Mouse (Mus musculus) embryonic fibroblast, embryonic 13.5 days (primary cell): ENCODE results near the gene Ctnna3. TPM values are rescaled to one million over a fixed set of nuclear protein-coding genes. Genes with fewer than 3 reads are reported as not detected.

Experiments
- H3K27ac ChIP-seq: 2 replicates; pipeline ENCODE4 v1.5.1; 2012; ENCODE audit warnings: low read length, control low read depth, inconsistent platforms; ENCODE audit not compliant: insufficient read depth
- H3K4me1 ChIP-seq: 2 replicates; pipeline ENCODE4 v1.6.1; 2011; ENCODE audit warnings: low read length; ENCODE audit not compliant: control insufficient read depth, insufficient read depth
- H3K4me3 ChIP-seq: 2 replicates; pipeline ENCODE4 v1.5.1; 2011; ENCODE audit warnings: mild to moderate bottlenecking, control low read depth, low read length; ENCODE audit not compliant: insufficient read depth
- CTCF ChIP-seq: IDR thresholded peaks from 2 replicates; pipeline ENCODE4 v1.5.1; 2011; ENCODE audit warnings: mild to moderate bottlenecking, control low read depth, low read length, moderate library complexity, borderline replicate concordance; ENCODE audit not compliant: insufficient read depth
- POLR2A ChIP-seq: IDR thresholded peaks from 2 replicates; pipeline ENCODE4 v1.6.1; 2011; ENCODE audit warnings: low read depth, mild to moderate bottlenecking, control low read depth, low read length, moderate library complexity
- polyA plus RNA-seq: library from polyadenylated mRNA; stranded (reverse); fragments of >200 nt; gene quantifications from 2 replicates; pipeline ENCODE4 v1.2.4, GENCODE M21; 2011; ENCODE audit warnings: low read depth; ENCODE audit not compliant: missing spikeins, insufficient read length

Ctnna3 gene
- polyA plus RNA-seq, 1 experiment: 0.14 TPM

DNA sequence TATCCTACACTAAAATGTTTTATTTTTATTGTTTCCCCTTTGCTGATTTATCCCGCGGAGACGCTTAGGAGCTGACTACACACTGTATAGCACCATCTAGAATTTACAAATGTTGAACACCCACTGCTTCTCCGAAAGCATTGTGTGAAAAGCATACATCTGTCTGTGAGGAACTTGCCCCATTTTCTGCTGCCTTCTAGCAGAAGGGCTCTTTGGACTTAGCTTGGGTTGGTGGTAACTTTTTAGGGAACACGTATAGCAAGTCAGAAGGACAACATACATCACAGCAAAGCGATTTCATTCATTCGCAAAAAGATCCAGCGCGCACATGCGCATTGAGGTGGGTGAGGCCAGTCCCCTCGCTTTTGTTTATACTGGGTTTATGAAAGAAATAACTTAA is 685.3 kb downstream of the Ctnna3 start:
- H3K4me1 ChIP-seq: no peaks in the 10 kb centered on the region

DNA sequence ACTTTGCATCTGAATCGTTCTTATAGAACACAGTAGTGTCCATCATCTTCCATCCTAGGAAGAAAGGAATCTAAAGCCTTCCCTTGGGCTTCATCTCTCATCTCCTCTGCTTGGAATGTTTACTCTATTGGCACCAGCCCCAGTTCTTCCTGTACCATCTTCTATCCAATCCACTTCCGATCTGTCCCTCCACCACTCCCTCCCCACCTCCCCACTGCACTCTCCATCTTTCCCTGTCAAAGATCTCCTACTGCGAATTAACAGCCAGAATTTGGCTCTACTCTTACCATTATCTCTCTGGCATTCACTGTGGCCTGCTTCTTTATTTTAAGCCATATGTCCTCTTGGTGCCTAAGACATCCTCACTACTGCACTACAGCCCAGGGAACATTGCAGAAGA is 688.9 kb downstream of the Ctnna3 start:
- TF ChIP-seq POLR2A (no peak), CTCF (no peak)
- H3K4me3 ChIP-seq: no peak overlapping the region
- H3K4me1 ChIP-seq: no peaks in the 10 kb centered on the region
- H3K27ac ChIP-seq: no peak overlapping the region

More for the DNA sequence above, 685.3 kb downstream of the Ctnna3 start:
- H3K27ac ChIP-seq: no peak overlapping the region
- TF ChIP-seq CTCF (no peak), POLR2A (no peak)
- H3K4me3 ChIP-seq: no peak overlapping the region

DNA sequence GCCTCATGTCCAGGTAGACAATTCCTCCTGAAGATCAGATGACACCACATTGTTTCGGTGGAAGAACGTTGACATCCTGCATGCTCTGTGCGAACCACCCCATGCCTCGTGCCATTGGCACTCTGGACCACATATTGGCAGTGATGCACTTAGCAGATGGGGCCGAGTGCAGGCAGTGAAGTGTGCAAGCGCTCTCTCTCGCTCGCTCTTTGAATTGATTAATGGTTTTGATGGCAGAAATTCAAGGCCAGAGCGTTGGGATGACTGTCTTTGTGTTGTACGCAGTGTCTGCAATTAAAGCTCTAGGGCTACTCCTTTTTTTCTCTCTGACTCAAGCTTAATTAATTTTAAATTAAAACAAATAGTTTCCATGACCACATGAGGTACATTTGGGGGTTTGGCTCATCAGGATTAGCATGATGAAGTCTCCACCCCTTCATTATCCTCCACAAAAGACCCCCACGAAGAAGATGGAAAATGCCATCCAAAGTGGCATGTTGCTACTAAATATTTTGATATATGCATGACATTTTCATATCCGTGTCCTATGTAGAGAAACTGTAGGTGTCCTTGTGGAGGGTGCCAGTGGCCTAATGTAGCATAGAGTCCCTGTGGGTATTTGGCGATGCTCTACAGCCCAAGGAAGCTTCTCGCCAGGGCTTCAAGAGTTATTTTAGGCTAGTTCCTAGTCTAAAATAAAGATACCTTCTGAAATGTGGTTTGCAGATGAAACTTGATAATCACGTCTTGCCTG is 700.7 kb downstream of the Ctnna3 start:
- H3K27ac ChIP-seq: no peak overlapping the region
- no peaks in the 10 kb centered on the region for H3K4me1 ChIP-seq
- no peak for TF ChIP-seq CTCF
- no peak for TF ChIP-seq POLR2A
- H3K4me3 ChIP-seq: no peak overlapping the region

DNA sequence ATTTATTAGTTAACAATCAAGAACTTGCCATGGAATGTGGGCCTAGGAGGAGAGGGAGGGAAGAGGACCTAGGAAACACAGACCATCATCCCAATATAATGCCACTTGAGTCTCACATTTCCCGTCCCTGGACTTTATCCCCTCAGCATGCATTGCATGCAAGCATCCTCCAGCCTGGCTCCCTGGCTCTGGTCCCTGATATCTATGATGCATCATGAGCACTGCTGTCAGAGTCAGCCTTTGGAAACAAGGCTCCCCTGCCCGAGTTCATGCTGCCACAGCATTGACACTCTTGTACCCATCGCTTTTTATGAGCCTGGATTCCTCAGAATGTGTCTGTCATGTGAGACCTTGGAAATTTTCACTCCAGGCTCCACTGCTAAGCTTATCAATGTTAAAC is 703.6 kb downstream of the Ctnna3 start:
- no peak overlapping the region for H3K4me3 ChIP-seq
- TF ChIP-seq CTCF: no peak
- TF ChIP-seq POLR2A: no peak
- H3K27ac ChIP-seq: no peak overlapping the region
- H3K4me1 ChIP-seq: no peaks in the 10 kb centered on the region

DNA sequence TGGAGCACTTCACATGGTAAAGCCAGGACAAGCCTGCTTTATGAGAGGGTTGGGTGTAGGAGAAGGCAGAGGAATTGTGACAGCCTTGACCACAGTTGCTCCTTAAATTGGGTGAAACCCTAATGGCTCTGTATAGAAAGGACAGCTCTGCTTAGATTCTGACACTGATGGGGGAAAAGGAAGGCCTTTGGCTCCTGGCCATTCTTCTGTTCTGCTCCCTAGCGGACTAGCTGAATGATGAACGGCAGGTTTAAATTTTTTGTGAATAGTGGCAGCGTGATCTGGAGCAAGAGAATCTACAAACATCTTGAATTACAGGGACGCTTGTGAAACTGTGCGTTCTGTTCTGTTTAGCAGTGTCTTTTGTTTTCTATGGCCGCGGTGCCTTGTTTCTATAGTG is 705.6 kb downstream of the Ctnna3 start:
- TF ChIP-seq CTCF (no peak), POLR2A (no peak)
- no peak overlapping the region for H3K4me3 ChIP-seq
- no peaks in the 10 kb centered on the region for H3K4me1 ChIP-seq
- no peak overlapping the region for H3K27ac ChIP-seq

DNA sequence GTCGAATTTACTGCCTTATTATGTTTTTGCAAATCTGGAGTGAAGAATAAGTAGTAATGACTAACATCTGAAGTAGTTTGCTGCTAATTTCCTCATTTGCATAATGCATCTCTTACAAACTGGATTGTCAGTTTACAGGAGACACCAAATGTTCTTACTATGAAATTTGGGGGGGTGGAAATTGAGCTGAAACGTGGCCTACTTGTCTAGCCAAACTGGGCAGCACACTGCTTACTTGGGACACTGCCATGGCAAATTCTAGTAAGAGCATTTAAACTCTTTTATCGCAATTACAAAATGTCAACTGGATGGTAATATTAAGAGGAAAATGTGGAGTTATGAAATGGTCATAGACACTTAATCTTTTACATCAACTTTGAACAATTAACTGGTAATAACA is 716.6 kb downstream of the Ctnna3 start:
- no peaks in the 10 kb centered on the region for H3K4me1 ChIP-seq
- TF ChIP-seq CTCF (no peak), POLR2A (no peak)

DNA sequence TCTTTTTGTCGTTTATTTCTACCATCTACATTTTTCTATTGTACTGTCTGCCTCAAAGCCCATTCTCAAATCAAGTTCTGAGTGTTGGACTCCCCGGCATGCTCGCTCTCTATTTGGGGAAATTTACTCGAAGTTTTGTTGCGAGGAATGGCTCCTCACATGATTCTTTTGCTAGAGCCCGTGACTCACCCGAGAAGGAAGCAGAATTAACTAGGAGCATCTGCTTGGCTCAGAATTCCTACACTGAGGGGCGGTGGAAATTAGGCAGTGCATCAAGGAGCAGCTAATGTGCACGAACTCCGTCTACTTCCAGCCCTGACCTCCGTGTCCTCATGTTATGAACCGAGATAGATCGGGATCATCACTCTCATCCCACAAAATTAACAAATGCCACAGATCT is 751.8 kb downstream of the Ctnna3 start:
- H3K4me3 ChIP-seq: no peak overlapping the region
- TF ChIP-seq CTCF (no peak), POLR2A (no peak)
- H3K27ac ChIP-seq: no peak overlapping the region
- H3K4me1 ChIP-seq: no peaks in the 10 kb centered on the region

More for the DNA sequence above, 716.6 kb downstream of the Ctnna3 start:
- no peak overlapping the region for H3K27ac ChIP-seq
- no peak overlapping the region for H3K4me3 ChIP-seq

DNA sequence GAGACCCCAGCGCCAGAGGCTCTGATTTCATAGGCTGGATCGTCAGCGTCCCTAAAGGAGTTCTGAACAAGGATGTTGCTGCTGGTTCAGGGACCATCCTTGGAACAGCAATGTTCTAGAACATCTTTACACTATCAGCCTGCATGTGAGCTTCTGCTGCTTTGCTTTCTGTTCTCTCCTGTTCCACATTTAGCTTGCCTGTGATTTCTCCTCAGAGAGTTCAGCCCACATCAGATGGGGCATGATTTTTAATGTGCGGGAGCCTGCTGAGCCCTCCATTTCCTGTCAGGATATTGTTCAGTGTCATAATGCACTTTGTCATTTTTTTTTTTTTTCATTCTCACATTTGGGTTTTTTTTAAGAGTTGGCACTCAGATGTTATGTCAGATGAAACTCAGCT is 752.8 kb downstream of the Ctnna3 start:
- H3K4me3 ChIP-seq: no peak overlapping the region
- no peak overlapping the region for H3K27ac ChIP-seq
- H3K4me1 ChIP-seq: no peaks in the 10 kb centered on the region
- TF ChIP-seq CTCF: no peak
- TF ChIP-seq POLR2A: no peak

DNA sequence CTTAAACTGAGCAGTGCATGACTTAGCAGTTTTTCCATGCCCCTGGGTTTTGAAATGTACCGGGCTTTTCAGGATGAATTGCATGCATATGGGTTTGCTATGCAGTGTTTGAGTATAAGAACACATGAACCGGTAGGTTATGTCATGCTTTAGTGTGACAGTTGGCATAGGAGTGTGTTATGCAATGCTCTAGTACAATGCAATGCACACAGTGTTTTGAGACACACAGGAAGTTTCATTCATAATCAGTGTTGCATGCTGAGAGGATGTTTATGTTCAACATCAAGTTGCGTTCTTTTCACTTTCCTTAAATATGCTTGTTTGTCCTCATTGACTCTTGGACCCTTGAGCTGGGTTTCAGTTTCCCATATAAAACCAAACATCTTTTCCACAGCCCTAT is 758.1 kb downstream of the Ctnna3 start:
- H3K4me1 ChIP-seq: no peaks in the 10 kb centered on the region
- TF ChIP-seq POLR2A (no peak), CTCF (no peak)
- H3K27ac ChIP-seq: no peak overlapping the region
- no peak overlapping the region for H3K4me3 ChIP-seq

DNA sequence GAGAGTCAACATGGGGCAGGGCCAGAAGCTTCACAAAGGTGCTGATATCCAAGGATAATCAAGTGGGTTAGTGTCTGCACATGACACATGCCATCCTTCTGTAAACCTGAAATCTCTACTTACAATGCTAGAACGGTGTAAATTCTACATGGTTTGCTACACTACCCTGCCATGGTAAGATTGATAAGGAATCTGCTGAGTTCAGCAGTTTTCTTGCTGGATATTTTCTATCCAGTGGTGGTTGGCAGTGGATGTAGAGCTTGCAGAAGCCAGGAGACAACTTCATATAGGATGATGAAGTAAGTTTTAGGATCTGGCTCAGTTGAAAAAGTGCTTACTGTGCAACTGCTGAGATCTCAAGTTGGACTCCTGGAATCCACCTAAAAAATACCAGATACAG is 767.7 kb downstream of the Ctnna3 start:
- TF ChIP-seq POLR2A (no peak), CTCF (no peak)
- Histone ChIP-seq H3K4me3 (no peak overlapping the region), H3K4me1 (no peaks in the 10 kb centered on the region), H3K27ac (no peak overlapping the region)
